ENCODE assay signal across 10 mouse cellular contexts in genomic region chr8:123764671-123765070, GRCm38 (mm10). TPM values are rescaled to one million over a fixed set of nuclear protein-coding genes. Genes with fewer than 3 reads are reported as not detected.
DNase-seq lines count a peak whose midpoint lies in the region; ATAC-seq lines count a peak whose summit lies in the region.
"Had no signal": no experiment of that assay in that cellular context is flagged by ENCODE, and none has a peak within 500 bp of the region (broad histone marks: within the 10 kb centered on the region; RNA-seq: fewer than 3 reads in every experiment).

No protein-coding gene starts in this region.

- no peaks in the 10 kb centered on the region for H3K36me3 ChIP-seq in hindbrain, embryonic 11.5 days (ENCODE audit: control insufficient read depth, insufficient read depth, low read length)
- no peaks in the 10 kb centered on the region for H3K36me3 ChIP-seq in hindbrain, embryonic 14.5 days (replicated peaks; ENCODE audit: control insufficient read depth, insufficient read depth)
- no peaks in the 10 kb centered on the region for H3K36me3 ChIP-seq in midbrain, embryonic 14.5 days (ENCODE audit: control insufficient read depth, insufficient read depth, low read length)
- no peaks in the 10 kb centered on the region for H3K36me3 ChIP-seq in midbrain, embryonic 15.5 days (replicated peaks)
- H3K36me3 ChIP-seq: embryonic facial prominence, embryonic 15.5 days; liver, embryonic 13.5 days; neural tube, embryonic 12.5 days had no signal

- no peaks in the 10 kb centered on the region for H3K27me3 ChIP-seq in hindbrain, embryonic 11.5 days (ENCODE audit: control insufficient read depth, insufficient read depth, low read length)
- no peaks in the 10 kb centered on the region for H3K27me3 ChIP-seq in hindbrain, embryonic 14.5 days (ENCODE audit: control insufficient read depth, insufficient read depth, low read length)
- no peaks in the 10 kb centered on the region for H3K27me3 ChIP-seq in midbrain, embryonic 14.5 days (ENCODE audit: control insufficient read depth, insufficient read depth, low read length)
- H3K27me3 ChIP-seq in midbrain, embryonic 15.5 days (replicated peaks) = no peaks in the 10 kb centered on the region
- H3K27me3 ChIP-seq: embryonic facial prominence, embryonic 15.5 days had no signal

- no peak for ATAC-seq in hindbrain, embryonic 11.5 days (ENCODE audit: low FRiP score)
- no peak for ATAC-seq in hindbrain, embryonic 14.5 days (ENCODE audit: low FRiP score)
- no peak for ATAC-seq in midbrain, embryonic 14.5 days (ENCODE audit: low FRiP score, low TSS enrichment)
- ATAC-seq in midbrain, embryonic 15.5 days (replicated peaks) = no peak
- ATAC-seq in frontal cortex, adult (ENCODE audit: low TSS enrichment) = no peak

- no peak overlapping the region for H3K4me2 ChIP-seq in hindbrain, embryonic 11.5 days (replicated peaks; ENCODE audit: low read depth, low read length)
- no peak overlapping the region for H3K4me2 ChIP-seq in hindbrain, embryonic 14.5 days (replicated peaks)
- H3K4me2 ChIP-seq in midbrain, embryonic 14.5 days (ENCODE audit: low read length) = no peak overlapping the region
- H3K4me2 ChIP-seq in midbrain, embryonic 15.5 days = no peak overlapping the region
- H3K4me2 ChIP-seq: embryonic facial prominence, embryonic 15.5 days; liver, embryonic 13.5 days; neural tube, embryonic 12.5 days had no signal

- no peak overlapping the region for H3K4me3 ChIP-seq in hindbrain, embryonic 11.5 days (ENCODE audit: low read depth, low read length)
- H3K4me3 ChIP-seq in hindbrain, embryonic 14.5 days (replicated peaks; ENCODE audit: low read length) = no peak overlapping the region
- H3K4me3 ChIP-seq in midbrain, embryonic 14.5 days (replicated peaks; ENCODE audit: low read depth, low read length) = no peak overlapping the region
- H3K4me3 ChIP-seq in midbrain, embryonic 15.5 days = no peak overlapping the region
- H3K4me3 ChIP-seq: embryonic facial prominence, embryonic 15.5 days; liver, embryonic 13.5 days; neural tube, embryonic 12.5 days had no signal

- no peaks in the 10 kb centered on the region for H3K4me1 ChIP-seq in hindbrain, embryonic 11.5 days (replicated peaks; ENCODE audit: control insufficient read depth, insufficient read depth, low read length)
- H3K4me1 ChIP-seq in hindbrain, embryonic 14.5 days (replicated peaks; ENCODE audit: control insufficient read depth, insufficient read depth, low read length) = peaks cover 23% of the 10 kb centered on the region; the same call in 1 of the 2 replicates
- peaks cover 5% of the 10 kb centered on the region; the same call in 1 of the 2 replicates for H3K4me1 ChIP-seq in midbrain, embryonic 14.5 days (ENCODE audit: control insufficient read depth, insufficient read depth, low read length)
- H3K4me1 ChIP-seq in midbrain, embryonic 15.5 days = peaks cover 15% of the 10 kb centered on the region

- H3K9me3 ChIP-seq in hindbrain, embryonic 11.5 days (ENCODE audit: control insufficient read depth, low read length) = no peaks in the 10 kb centered on the region
- H3K9me3 ChIP-seq in hindbrain, embryonic 14.5 days (ENCODE audit: control insufficient read depth, low read length) = no peaks in the 10 kb centered on the region
- no peaks in the 10 kb centered on the region for H3K9me3 ChIP-seq in midbrain, embryonic 14.5 days (ENCODE audit: control insufficient read depth, low read length)
- H3K9me3 ChIP-seq in midbrain, embryonic 15.5 days = no peaks in the 10 kb centered on the region
- H3K9me3 ChIP-seq: embryonic facial prominence, embryonic 15.5 days; liver, embryonic 13.5 days; neural tube, embryonic 12.5 days had no signal

- 32% methylated on average over 4 of the region's 4 CpGs for WGBS in hindbrain, embryonic 11.5 days
- 38% methylated on average over 4 of the region's 4 CpGs for WGBS in hindbrain, embryonic 14.5 days
- WGBS in midbrain, embryonic 14.5 days = 30% methylated on average over 4 of the region's 4 CpGs
- WGBS in midbrain, embryonic 15.5 days = 32% methylated on average over 4 of the region's 4 CpGs

- DNase-seq in hindbrain, embryonic 11.5 days (ENCODE audit: low spot score) = peak; percentile 54
- no peak for DNase-seq in hindbrain, embryonic 14.5 days (ENCODE audit: low spot score)
- peak; percentile 64 for DNase-seq in midbrain, embryonic 14.5 days
- peak; percentile 46 to 48 for DNase-seq in cerebellum, postnatal 36 days
- no peak for DNase-seq in spleen, postnatal 14 days (ENCODE audit: low spot score in 2 of 2)
- DNase-seq: liver, embryonic 13.5 days had no signal

- H3K9ac ChIP-seq in hindbrain, embryonic 11.5 days (ENCODE audit: low read depth, low read length) = no peak overlapping the region
- H3K9ac ChIP-seq in hindbrain, embryonic 14.5 days = no peak overlapping the region
- no peak overlapping the region for H3K9ac ChIP-seq in midbrain, embryonic 14.5 days (replicated peaks; ENCODE audit: low read length)
- no peak overlapping the region for H3K9ac ChIP-seq in midbrain, embryonic 15.5 days
- H3K9ac ChIP-seq: embryonic facial prominence, embryonic 15.5 days; liver, embryonic 13.5 days; neural tube, embryonic 12.5 days had no signal

- no peak overlapping the region for H3K27ac ChIP-seq in hindbrain, embryonic 11.5 days (ENCODE audit: low read depth, low read length)
- H3K27ac ChIP-seq in hindbrain, embryonic 14.5 days = no peak overlapping the region
- no peak overlapping the region for H3K27ac ChIP-seq in midbrain, embryonic 14.5 days (replicated peaks; ENCODE audit: low read depth, low read length)
- H3K27ac ChIP-seq in midbrain, embryonic 15.5 days = no peak overlapping the region
- H3K27ac ChIP-seq: embryonic facial prominence, embryonic 15.5 days; liver, embryonic 13.5 days; neural tube, embryonic 12.5 days had no signal

RNA-seq across cellular contexts. Expression of gene Rab4a, which starts 41.1 kb away (rescaled TPM):
- polyA plus RNA-seq in hindbrain, embryonic 11.5 days (2014; fragmentation: Nextera tagmentation; extraction: Ambion mirVana) = 64.3 and 68.7 TPM in 2 replicates
- 79.1 and 82.7 TPM in 2 replicates for polyA plus RNA-seq in hindbrain, embryonic 14.5 days (2014; fragmentation: Nextera tagmentation; extraction: Ambion mirVana)
- polyA plus RNA-seq in midbrain, embryonic 14.5 days (2014; fragmentation: Nextera tagmentation; extraction: Ambion mirVana) = 69.8 and 75.8 TPM in 2 replicates
- 73.5 and 76.3 TPM in 2 replicates for polyA plus RNA-seq in midbrain, embryonic 15.5 days (2015; fragmentation: Nextera tagmentation; extraction: Ambion mirVana)

Comparison
In these comparisons a context has a peak if more than half of its experiments do, and no peak if none do; other contexts are left out.
1. DNase-seq: peak in hindbrain, embryonic 11.5 days (single experiment), midbrain, embryonic 14.5 days (single experiment) and cerebellum, postnatal 36 days (2 of 2); none in hindbrain, embryonic 14.5 days (single experiment) and spleen, postnatal 14 days (0 of 2).